Mouse (Mus musculus) megakaryocyte, embryonic 14.5 days (primary cell): ENCODE measurements around the gene Synrg.

Experiments
- FLI1 ChIP-seq: IDR thresholded peaks from 2 replicates; pipeline ENCODE4 v1.6.1; 2012; ENCODE audit warnings: low read length, inconsistent platforms, mixed read lengths
- GATA1 ChIP-seq: IDR thresholded peaks from 3 replicates; pipeline ENCODE4 v1.6.1; 2012; ENCODE audit warnings: mixed read lengths, low read length, inconsistent platforms, borderline replicate concordance

GRCm38 (mm10) chr11:84066927-84067645, 102.9 kb downstream of the Synrg start:
- no peak for TF ChIP-seq GATA1
- no peak for TF ChIP-seq FLI1
